Mouse (Mus musculus) forelimb bud, embryonic 11.5 days (tissue): ENCODE results near the gene Timm8a1.

Source experiments
- DNase-seq: peaks from one replicate; pipeline ENCODE4 v3.0.0-alpha.2; 2012; ENCODE audit warnings: low read depth, low spot score

The Timm8a1 gene

DNA sequence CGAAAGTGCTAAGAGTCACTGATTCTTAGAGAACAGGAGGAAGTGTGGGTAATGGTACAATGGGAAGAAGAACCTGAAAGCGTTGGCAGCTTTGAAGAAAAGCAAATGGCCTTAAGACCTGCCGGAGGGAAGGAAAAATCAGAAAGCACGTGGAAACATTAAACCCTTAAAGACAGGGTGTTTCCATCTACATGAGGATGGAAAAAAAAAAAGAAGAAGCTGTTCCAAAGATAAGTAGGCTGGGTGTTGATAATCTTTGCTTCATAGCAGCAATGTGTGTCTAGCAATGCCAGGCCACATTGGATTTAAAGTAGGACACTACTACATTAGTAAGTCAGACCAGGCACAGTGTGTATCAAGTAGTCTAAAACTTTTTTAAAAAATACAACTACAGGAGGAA, 16.4 kb downstream of the Timm8a1 start:
- no peak for DNase-seq

DNA sequence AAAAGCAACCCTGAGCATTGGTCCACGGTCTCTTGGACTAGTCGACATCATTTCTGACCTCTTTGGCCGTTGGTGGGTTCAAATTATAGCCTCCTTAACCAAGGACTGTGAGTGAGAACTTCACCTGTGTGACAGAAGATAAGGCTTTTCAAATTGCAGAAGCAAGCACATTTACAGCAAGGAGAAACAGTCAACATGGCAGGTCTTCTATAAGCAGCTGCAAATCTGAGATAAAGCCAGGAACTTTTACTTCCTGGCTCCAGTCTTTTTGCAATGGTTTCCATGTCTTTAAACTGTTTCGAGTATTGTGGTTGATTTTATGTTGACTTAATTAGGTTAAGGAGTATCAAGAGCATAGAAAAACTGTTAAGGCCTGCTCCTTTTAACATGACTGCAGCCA, 17.9 kb downstream of the Timm8a1 start:
- DNase-seq = no peak

DNA sequence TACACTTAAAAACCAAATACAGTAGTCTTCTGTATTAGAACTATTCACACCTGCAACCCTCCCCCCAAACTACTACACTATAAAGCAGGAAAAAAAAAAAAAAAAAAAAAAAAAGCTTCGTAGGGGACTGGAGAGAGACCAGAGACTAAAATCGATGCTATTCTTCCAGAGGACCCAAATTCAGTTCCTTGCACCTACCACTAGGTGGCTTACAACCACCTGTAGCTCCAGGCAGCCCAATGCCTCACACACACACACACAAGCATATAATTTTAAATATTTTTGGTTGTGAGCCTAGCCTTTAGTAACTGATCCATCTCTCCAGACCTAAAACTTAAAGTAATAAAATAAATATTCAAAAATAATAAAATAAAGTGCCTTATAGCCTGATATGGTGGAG, 32.2 kb downstream of the Timm8a1 start:
- DNase-seq = no peak

DNA sequence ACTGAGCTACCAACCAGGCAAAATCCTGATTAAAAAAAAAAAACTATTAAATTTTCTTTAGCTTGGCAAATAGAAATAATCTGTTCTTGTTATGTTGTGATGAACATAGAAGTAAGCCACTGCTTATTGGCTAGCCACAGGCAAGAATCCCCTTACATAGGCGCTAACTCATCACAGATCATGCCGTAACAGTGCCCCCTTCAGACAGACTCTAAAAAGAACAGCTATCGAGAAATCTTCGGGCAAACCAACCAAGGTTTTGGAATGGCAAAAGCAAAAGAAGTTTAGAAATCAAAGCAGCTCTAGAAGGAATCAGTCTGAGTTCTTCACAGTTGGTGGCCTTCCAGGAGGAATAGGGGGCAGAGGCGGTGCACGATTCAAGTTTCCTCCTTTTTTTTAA, 33.7 kb downstream of the Timm8a1 start:
- no peak for DNase-seq

DNA sequence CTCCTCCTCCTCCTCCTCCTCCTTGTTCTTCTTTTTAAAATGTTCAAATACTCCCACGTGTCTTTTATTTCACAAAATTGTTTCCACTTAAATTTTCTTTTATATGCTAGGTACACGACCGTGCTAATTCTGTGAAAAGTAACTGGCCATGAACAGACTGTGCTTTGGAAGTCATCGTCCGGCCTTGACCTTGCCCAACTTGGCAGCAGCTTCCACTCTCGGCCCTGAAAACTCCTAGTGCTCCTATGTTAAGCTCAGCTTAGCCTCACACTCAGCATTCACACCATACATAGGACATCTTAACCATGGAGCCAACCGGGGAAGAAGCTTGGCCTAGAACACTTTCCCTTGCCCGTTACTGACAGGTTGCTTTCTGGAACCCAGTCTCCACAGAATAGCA, 41.0 kb downstream of the Timm8a1 start:
- DNase-seq = no peak
